Mouse (Mus musculus) megakaryocyte, adult 5-6 weeks (primary cell): ENCODE measurements at regions not wholly inside any gene's neighbourhood (a gene's known extent, or its start where the extent isn't known, plus 50 kb on each side); places are given as distances from the start of the nearest gene placed in this dataset.
"Not testable (repeated sequence)": the region's sequence is repeated elsewhere in the genome, so short reads cannot be mapped to it uniquely, and the experiment has no call there.

ENCODE experiments used
- ATAC-seq: 2 replicates; pipeline ENCODE4 v1.8.0; 2016; ENCODE audit warnings: mild to moderate bottlenecking, inconsistent platforms; ENCODE audit not compliant: poor library complexity, severe bottlenecking

- no peak for ATAC-seq
Observed at GRCm38 (mm10) chr15:38407476-38407875, 982.1 kb downstream of the 4930447A16Rik start.

- ATAC-seq, result no peak
Observed at GRCm38 (mm10) chr15:38409168-38409567, 983.8 kb downstream of the 4930447A16Rik start.

GRCm38 (mm10) chr15:38410462-38410861 is 985.1 kb downstream of the 4930447A16Rik start:
- ATAC-seq, result no peak

GRCm38 (mm10) chr15:38412481-38412880 is 987.1 kb downstream of the 4930447A16Rik start:
- no peak for ATAC-seq

GRCm38 (mm10) chr15:38413329-38413728 is 988.0 kb downstream of the 4930447A16Rik start:
- ATAC-seq, result no peak

- no peak for ATAC-seq
Observed at GRCm38 (mm10) chr15:38414318-38415090, 989.1 kb downstream of the 4930447A16Rik start.

- ATAC-seq, result no peak
Observed at GRCm38 (mm10) chr15:38415091-38415486, 989.7 kb downstream of the 4930447A16Rik start.

GRCm38 (mm10) chr15:38419621-38420020 is 994.3 kb downstream of the 4930447A16Rik start:
- ATAC-seq, result no peak

GRCm38 (mm10) chr15:38420784-38421183 is 995.4 kb downstream of the 4930447A16Rik start:
- ATAC-seq, result no peak

GRCm38 (mm10) chr15:38422741-38423140 is 997.4 kb downstream of the 4930447A16Rik start:
- ATAC-seq, result no peak

- ATAC-seq, result no peak
Observed at GRCm38 (mm10) chr15:38425506-38425905, 1000.2 kb downstream of the 4930447A16Rik start.

- no peak for ATAC-seq
Observed at GRCm38 (mm10) chr15:38427966-38428365, 1002.6 kb downstream of the 4930447A16Rik start.

GRCm38 (mm10) chr15:38431668-38432067 is 1006.3 kb downstream of the 4930447A16Rik start:
- ATAC-seq, result no peak

GRCm38 (mm10) chr15:38433386-38433785 is 1008.0 kb downstream of the 4930447A16Rik start:
- ATAC-seq, result no peak

- ATAC-seq, result not testable (repeated sequence)
Observed at GRCm38 (mm10) chr15:38434239-38434638, 1008.9 kb downstream of the 4930447A16Rik start.
